Mouse (Mus musculus) embryonic facial prominence, embryonic 14.5 days (tissue): ENCODE data around the gene Ttll10. TPM values are rescaled to one million over a fixed set of nuclear protein-coding genes. Genes with fewer than 3 reads are reported as not detected.
A peak's percentile ranks its signal among the peaks of the same experiment; 100 is the strongest.

Source experiments
- ATAC-seq: fragments of 200-750 bp; cut with Nextera tagmentation; 2 replicates; pipeline ENCODE4 v1.8.0; 2017; ENCODE audit warnings: low read depth, moderate number of reproducible peaks, moderate TSS enrichment
- DNase-seq: peaks from one replicate; pipeline ENCODE4 v3.0.0-alpha.2; 2015; ENCODE audit warnings: low spot score
- H3K27ac ChIP-seq: fragments of 300-500 bp; sonication (generic); replicated peaks from 2 replicates; pipeline ENCODE4 v1.5.1; 2014; ENCODE audit warnings: low read depth, mild to moderate bottlenecking, low read length, moderate library complexity
- H3K27me3 ChIP-seq: fragments of 300-500 bp; sonication (generic); replicated peaks from 2 replicates; pipeline ENCODE4 v1.6.1; 2014; ENCODE audit warnings: low read length; ENCODE audit not compliant: control insufficient read depth, insufficient read depth
- H3K36me3 ChIP-seq: fragments of 300-500 bp; sonication (generic); 2 replicates; pipeline ENCODE4 v1.6.1; 2014; ENCODE audit warnings: low read length, mixed read lengths; ENCODE audit not compliant: control insufficient read depth, insufficient read depth
- H3K4me1 ChIP-seq: fragments of 300-500 bp; sonication (generic); 2 replicates; pipeline ENCODE4 v1.6.1; 2014; ENCODE audit warnings: antibody characterized with exemption, low read length; ENCODE audit not compliant: control insufficient read depth, insufficient read depth
- H3K4me2 ChIP-seq: fragments of 300-500 bp; sonication (generic); 2 replicates; pipeline ENCODE4 v1.6.1; 2014; ENCODE audit warnings: low read depth, mild to moderate bottlenecking, low read length, moderate library complexity, mixed read lengths
- H3K4me3 ChIP-seq: fragments of 300-500 bp; sonication (generic); 2 replicates; pipeline ENCODE4 v1.5.1; 2014; ENCODE audit warnings: low read depth, mild to moderate bottlenecking, low read length
- H3K9ac ChIP-seq: fragments of 300-500 bp; sonication (generic); 2 replicates; pipeline ENCODE4 v1.6.1; 2014; ENCODE audit warnings: low read depth, mild to moderate bottlenecking, low read length, moderate library complexity, mixed read lengths
- H3K9me3 ChIP-seq: fragments of 300-500 bp; sonication (generic); 2 replicates; pipeline ENCODE4 v1.6.1; 2016; ENCODE audit warnings: low read length; ENCODE audit not compliant: control insufficient read depth
- WGBS: fragments of 180-500 bp; shearing (Covaris S2); extraction: QIAGEN DNeasy Blood & Tissue Kit; methylation state at CpG from one replicate; pipeline ENCODE4 v1.1.7; 2014; 5-methylcytosine and 5-hydroxymethylcytosine counted together
- polyA plus RNA-seq: library from polyadenylated mRNA; unstranded; fragments of >200 nt; fragmentation: Nextera tagmentation; extraction: Ambion mirVana; gene quantifications from 2 replicates; pipeline ENCODE4 v1.2.1, GENCODE M21; 2014

Ttll10 gene
- 1.2 and 2.8 TPM in 2 replicates for polyA plus RNA-seq

- H3K4me2 ChIP-seq, result peak within 1 kb of the TSS; percentile 47
- WGBS, result 43% methylated on average over 5 of the region's 5 CpGs
- peak within 1 kb of the TSS; percentile 55 for H3K9ac ChIP-seq
- ATAC-seq (peak; percentile 85), DNase-seq (peak; percentile 82)
- peak within 1 kb of the TSS; percentile 86 for H3K27ac ChIP-seq
- no peaks in the 10 kb centered on the region for H3K27me3 ChIP-seq
- no peaks in the 10 kb centered on the region for H3K9me3 ChIP-seq
- H3K36me3 ChIP-seq, result no peaks in the 10 kb centered on the region
- peak within 1 kb of the TSS; percentile 37 for H3K4me3 ChIP-seq
- no peaks in the 10 kb centered on the region; the same call in 1 of the 2 replicates for H3K4me1 ChIP-seq
Observed at GRCm38 (mm10) chr4:156059261-156059660, at the start of gene Ttll10. Ttll10 (minus strand) TSS chr4:156059414.

GRCm38 (mm10) chr4:156103342-156103741 is 44.1 kb upstream of the Ttll10 start:
- H3K36me3 ChIP-seq, result no peaks in the 10 kb centered on the region
- no peak for DNase-seq
- H3K9me3 ChIP-seq, result no peaks in the 10 kb centered on the region
- no peak overlapping the region for H3K4me2 ChIP-seq
- 76% methylated on average over 4 of the region's 4 CpGs for WGBS
- H3K27ac ChIP-seq, result no peak overlapping the region
- no peak overlapping the region for H3K4me3 ChIP-seq
- H3K4me1 ChIP-seq, result no peaks in the 10 kb centered on the region
- no peaks in the 10 kb centered on the region for H3K27me3 ChIP-seq
- no peak for ATAC-seq
- H3K9ac ChIP-seq, result no peak overlapping the region

GRCm38 (mm10) chr4:156101481-156101903 is 42.3 kb upstream of the Ttll10 start:
- DNase-seq, result peak; percentile 52

GRCm38 (mm10) chr4:156100501-156100900 is 41.3 kb upstream of the Ttll10 start:
- 86% methylated on average over 5 of the region's 5 CpGs for WGBS
- H3K4me1 ChIP-seq, result no peaks in the 10 kb centered on the region
- no peak overlapping the region for H3K27ac ChIP-seq

More at GRCm38 (mm10) chr4:156101481-156101903, 42.3 kb upstream of the Ttll10 start:
- H3K4me2 ChIP-seq, result no peak overlapping the region
- 31% methylated on average over 3 of the region's 3 CpGs for WGBS
- H3K4me1 ChIP-seq, result no peaks in the 10 kb centered on the region
- no peak overlapping the region for H3K27ac ChIP-seq
- H3K27me3 ChIP-seq, result no peaks in the 10 kb centered on the region
- H3K9me3 ChIP-seq, result no peaks in the 10 kb centered on the region
- H3K4me3 ChIP-seq, result no peak overlapping the region
- no peak for ATAC-seq
- H3K36me3 ChIP-seq, result no peaks in the 10 kb centered on the region
- no peak overlapping the region for H3K9ac ChIP-seq

GRCm38 (mm10) chr4:156099427-156099826 is 40.2 kb upstream of the Ttll10 start:
- Histone ChIP-seq H3K9ac (no peak overlapping the region), H3K4me2 (no peak overlapping the region), H3K36me3 (no peaks in the 10 kb centered on the region), H3K4me3 (no peak overlapping the region), H3K27ac (no peak overlapping the region), H3K27me3 (no peaks in the 10 kb centered on the region), H3K9me3 (no peaks in the 10 kb centered on the region), H3K4me1 (no peaks in the 10 kb centered on the region)
- WGBS, result 74% methylated on average over 6 of the region's 6 CpGs
- DNase-seq (no peak), ATAC-seq (no peak)

More at GRCm38 (mm10) chr4:156100501-156100900, 41.3 kb upstream of the Ttll10 start:
- Histone ChIP-seq H3K9ac (no peak overlapping the region), H3K4me3 (no peak overlapping the region), H3K4me2 (no peak overlapping the region), H3K27me3 (no peaks in the 10 kb centered on the region), H3K36me3 (no peaks in the 10 kb centered on the region), H3K9me3 (no peaks in the 10 kb centered on the region)
- DNase-seq (no peak), ATAC-seq (no peak)

- Histone ChIP-seq H3K9ac (no peak overlapping the region), H3K4me3 (no peak overlapping the region), H3K36me3 (no peaks in the 10 kb centered on the region), H3K9me3 (no peaks in the 10 kb centered on the region), H3K27me3 (no peaks in the 10 kb centered on the region), H3K27ac (0 out of 2 replicates have a peak overlapping the region, but pooled peaks have one; percentile 39), H3K4me1 (no peaks in the 10 kb centered on the region), H3K4me2 (no peak overlapping the region)
- DNase-seq (peak; percentile 67), ATAC-seq (peak; percentile 92)
- WGBS, result 50% methylated on average over 9 of the region's 9 CpGs
Observed at GRCm38 (mm10) chr4:156097770-156098366, 38.7 kb upstream of the Ttll10 start.

- DNase-seq (no peak), ATAC-seq (no peak)
- WGBS, result 89% methylated on average over 1 of the region's 1 CpGs
Observed at GRCm38 (mm10) chr4:156096191-156096590, 37.0 kb upstream of the Ttll10 start.

GRCm38 (mm10) chr4:156093758-156094157 is 34.5 kb upstream of the Ttll10 start:
- no peak for ATAC-seq
- Histone ChIP-seq H3K4me3 (no peak overlapping the region), H3K4me2 (no peak overlapping the region), H3K9me3 (no peaks in the 10 kb centered on the region), H3K4me1 (no peaks in the 10 kb centered on the region), H3K27ac (no peak overlapping the region), H3K27me3 (no peaks in the 10 kb centered on the region), H3K9ac (no peak overlapping the region), H3K36me3 (no peaks in the 10 kb centered on the region)
- 76% methylated on average over 5 of the region's 5 CpGs for WGBS
- DNase-seq, result no peak

More at GRCm38 (mm10) chr4:156096191-156096590, 37.0 kb upstream of the Ttll10 start:
- Histone ChIP-seq H3K27me3 (no peaks in the 10 kb centered on the region), H3K4me2 (no peak overlapping the region), H3K27ac (no peak overlapping the region), H3K36me3 (no peaks in the 10 kb centered on the region), H3K4me3 (no peak overlapping the region), H3K9me3 (no peaks in the 10 kb centered on the region), H3K9ac (no peak overlapping the region), H3K4me1 (no peaks in the 10 kb centered on the region)

GRCm38 (mm10) chr4:156092765-156093164 is 33.6 kb upstream of the Ttll10 start:
- Histone ChIP-seq H3K4me3 (no peak overlapping the region), H3K9ac (no peak overlapping the region), H3K9me3 (no peaks in the 10 kb centered on the region), H3K36me3 (no peaks in the 10 kb centered on the region), H3K4me2 (no peak overlapping the region), H3K27me3 (no peaks in the 10 kb centered on the region), H3K4me1 (no peaks in the 10 kb centered on the region), H3K27ac (no peak overlapping the region)
- DNase-seq (no peak), ATAC-seq (no peak)
- 89% methylated on average over 1 of the region's 1 CpGs for WGBS
